Mouse (Mus musculus) right cerebral cortex, postnatal 25 days (tissue): ENCODE measurements around the gene Ttbk1.

Experiments
- DNase-seq: peaks from one replicate; pipeline ENCODE4 v3.0.0; 2022

The Ttbk1 gene

GRCm38 (mm10) chr17:46467830-46468229 is 19.6 kb downstream of the Ttbk1 start:
- no peak for DNase-seq

- no peak for DNase-seq
Observed at GRCm38 (mm10) chr17:46462226-46462625, 25.2 kb downstream of the Ttbk1 start.

DNA sequence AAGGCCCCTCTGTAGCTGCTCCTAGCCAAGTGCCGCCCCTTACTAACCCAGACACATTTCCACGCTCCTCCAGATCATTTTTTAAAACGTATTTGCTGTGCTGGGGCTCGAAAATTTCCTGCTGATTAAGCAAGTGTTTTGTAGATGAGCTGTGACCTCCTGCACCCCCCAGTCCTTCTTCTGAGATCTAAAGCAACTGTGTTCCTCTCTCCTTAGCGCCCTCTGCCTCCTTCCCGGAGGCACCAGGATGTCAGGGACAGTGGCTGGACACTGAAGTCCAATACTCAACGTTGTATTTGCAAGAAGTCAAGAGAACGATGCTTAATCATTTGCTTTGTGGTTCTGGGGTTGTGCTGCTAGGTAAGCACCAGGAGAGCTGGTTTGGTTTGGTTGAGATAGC is 26.1 kb downstream of the Ttbk1 start:
- DNase-seq = no peak

GRCm38 (mm10) chr17:46460673-46461072 is 26.8 kb downstream of the Ttbk1 start:
- no peak for DNase-seq

- DNase-seq = no peak
Observed at GRCm38 (mm10) chr17:46458439-46458838, 29.0 kb downstream of the Ttbk1 start.

DNA sequence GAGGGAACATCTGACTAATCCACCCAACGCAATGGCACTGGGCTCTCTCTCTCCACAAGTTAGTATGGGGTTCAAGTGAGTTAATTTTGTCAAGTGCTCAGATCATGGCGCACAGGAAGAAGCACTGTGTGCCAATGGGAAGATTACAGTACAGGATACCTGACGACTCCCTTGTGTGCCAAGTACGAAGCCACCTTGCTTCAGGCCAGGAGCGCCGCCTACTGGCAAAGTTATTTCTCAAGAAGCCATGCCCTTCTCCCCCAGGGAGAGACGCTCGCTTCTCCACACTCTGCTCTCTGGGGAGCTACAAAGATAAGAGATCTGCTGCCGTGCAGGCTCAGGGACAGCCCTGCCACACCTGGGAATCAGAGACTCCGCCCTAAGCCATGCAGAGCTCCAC is 29.7 kb downstream of the Ttbk1 start:
- no peak for DNase-seq

GRCm38 (mm10) chr17:46455110-46455691 is 32.3 kb downstream of the Ttbk1 start:
- no peak for DNase-seq

DNA sequence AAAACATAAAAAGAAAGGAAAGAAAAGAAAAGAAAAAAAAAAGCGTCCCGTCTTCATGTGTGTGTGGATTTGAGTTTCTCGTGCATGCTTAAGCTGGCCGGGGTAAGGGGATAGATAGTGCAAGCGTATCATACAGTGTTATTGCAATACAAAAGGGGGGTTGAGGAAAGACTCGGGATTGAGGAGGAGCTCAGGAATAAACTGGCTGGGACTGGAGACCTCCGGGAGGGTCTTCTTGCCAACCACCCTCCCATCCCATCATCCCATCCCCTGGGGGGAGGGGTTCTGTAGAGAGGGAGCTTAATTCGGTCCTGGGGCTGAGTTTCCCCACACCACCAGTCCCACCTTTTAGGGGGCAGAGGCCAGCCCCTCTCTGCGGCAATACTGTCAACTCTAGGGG is 32.9 kb downstream of the Ttbk1 start:
- DNase-seq = no peak

DNA sequence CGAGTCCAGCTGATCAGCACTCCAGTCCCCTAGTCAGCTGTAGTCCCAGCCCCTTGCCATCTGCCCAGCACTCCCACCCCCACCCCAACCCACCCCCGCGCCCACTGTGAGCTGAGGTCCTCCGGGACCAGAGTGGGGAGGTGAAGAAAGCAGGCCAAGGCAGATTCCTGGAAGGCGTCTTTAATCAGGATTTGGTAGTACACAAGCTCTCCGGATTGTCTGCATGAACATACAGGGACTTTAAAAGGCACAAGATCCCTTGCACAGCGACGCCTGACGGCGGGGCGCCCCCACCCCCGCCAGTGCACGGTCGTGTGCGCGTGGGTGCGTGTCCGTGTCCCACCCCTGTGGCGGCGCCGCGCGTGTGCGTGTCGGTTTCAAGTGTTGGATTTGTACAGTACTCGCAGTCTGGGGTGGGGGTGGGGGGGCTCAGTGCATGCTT is 33.5 kb downstream of the Ttbk1 start:
- no peak for DNase-seq

GRCm38 (mm10) chr17:46453302-46453948 is 34.0 kb downstream of the Ttbk1 start:
- no peak for DNase-seq

GRCm38 (mm10) chr17:46452683-46453082 is 34.8 kb downstream of the Ttbk1 start:
- DNase-seq = no peak

- DNase-seq = no peak
Observed at GRCm38 (mm10) chr17:46446264-46446663, 41.2 kb downstream of the Ttbk1 start.

GRCm38 (mm10) chr17:46444839-46445579 is 42.5 kb downstream of the Ttbk1 start:
- no peak for DNase-seq

GRCm38 (mm10) chr17:46439176-46439575 is 48.3 kb downstream of the Ttbk1 start:
- DNase-seq = no peak

DNA sequence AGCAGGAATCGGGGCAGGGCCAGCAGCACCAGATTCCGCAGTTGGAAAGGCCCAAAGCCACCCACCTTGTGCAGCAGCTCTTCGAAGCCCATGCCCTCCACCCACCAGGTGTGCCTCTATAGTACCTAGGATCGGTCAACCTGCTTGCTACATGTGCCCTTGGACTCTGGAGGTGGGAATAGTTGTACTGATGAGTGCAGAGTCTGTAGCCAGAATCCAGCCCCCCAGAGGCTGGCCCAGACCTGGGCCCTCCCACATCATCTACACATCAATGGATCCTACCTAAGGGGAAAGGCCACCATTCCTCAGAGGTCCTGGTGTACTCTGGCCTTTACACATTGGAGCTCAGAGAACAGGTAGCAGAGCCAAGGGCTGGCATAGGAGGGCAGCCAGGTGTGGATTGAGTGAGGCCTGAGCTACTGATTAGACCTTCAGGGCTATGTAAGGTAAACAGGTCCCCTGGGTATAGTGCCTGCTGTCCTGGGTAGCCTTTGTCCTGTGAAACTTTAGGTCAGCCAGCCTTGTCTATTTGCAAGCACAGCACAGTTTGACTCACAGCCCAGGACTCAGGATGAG is 49.1 kb downstream of the Ttbk1 start, which contains the start of gene Slc22a7:
Slc22a7 (minus strand) TSS at position 160 of the 576 bp plus-strand sequence.
- DNase-seq = no peak

GRCm38 (mm10) chr17:46436672-46437366 is 50.7 kb downstream of the Ttbk1 start:
- peak; percentile 9 for DNase-seq

GRCm38 (mm10) chr17:46433627-46434026 is 53.8 kb downstream of the Ttbk1 start:
- DNase-seq = no peak

- DNase-seq = no peak
Observed at GRCm38 (mm10) chr17:46428761-46429414, 58.6 kb downstream of the Ttbk1 start, which contains the start of gene Crip3. Gene Crip3 (plus strand): TSS chr17:46428926.

GRCm38 (mm10) chr17:46426496-46426895 is 61.0 kb downstream of the Ttbk1 start:
- DNase-seq = no peak

DNA sequence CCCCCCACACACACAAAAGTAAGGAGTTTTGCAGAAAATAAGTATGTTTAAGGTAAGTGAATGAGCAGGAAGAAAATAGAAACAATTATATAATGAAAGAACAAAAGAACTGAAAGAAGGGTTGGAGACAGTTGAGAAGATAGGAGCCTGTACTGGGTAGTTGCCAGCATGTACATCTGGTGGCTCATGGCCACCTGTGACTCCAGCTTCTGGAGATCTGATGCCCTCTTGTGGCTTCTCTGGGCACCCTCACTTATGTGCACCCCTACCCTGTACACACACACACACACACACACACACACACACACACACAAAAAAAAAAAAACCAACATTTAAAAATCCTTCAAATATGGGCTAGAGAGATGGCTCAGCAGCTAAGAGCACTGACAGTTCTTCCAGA is 67.8 kb downstream of the Ttbk1 start:
- DNase-seq = no peak

- DNase-seq = no peak
Observed at GRCm38 (mm10) chr17:46418628-46419027, 68.8 kb downstream of the Ttbk1 start.

DNA sequence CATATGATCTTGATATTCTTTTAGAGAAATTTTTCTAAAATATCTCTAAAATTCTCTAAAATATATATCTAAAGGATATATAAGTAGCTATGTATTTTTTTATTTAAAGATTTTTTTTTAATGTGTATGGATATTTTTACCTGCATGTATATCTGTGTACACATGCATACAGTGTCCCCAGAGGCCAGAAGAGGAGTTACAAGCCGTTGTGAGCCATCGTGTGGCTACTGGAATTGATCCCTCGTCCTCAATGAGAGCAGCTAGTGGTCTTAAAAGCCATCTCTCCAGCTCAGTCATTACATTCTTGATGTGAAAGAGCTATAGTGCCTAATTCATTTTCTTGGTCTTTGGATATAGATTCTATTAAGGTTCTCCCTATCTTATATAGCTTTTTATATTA is 79.0 kb downstream of the Ttbk1 start:
- DNase-seq = no peak
